Mouse (Mus musculus) left cerebral cortex, adult 9 months (tissue): ENCODE data around the gene Cyp27a1.

Experiments
- DNase-seq, 2 experiments: peaks; one replicate each; pipeline ENCODE4 v3.0.0; 2022; ENCODE audit warnings: low spot score in 2 of 2

Cyp27a1 gene

DNA sequence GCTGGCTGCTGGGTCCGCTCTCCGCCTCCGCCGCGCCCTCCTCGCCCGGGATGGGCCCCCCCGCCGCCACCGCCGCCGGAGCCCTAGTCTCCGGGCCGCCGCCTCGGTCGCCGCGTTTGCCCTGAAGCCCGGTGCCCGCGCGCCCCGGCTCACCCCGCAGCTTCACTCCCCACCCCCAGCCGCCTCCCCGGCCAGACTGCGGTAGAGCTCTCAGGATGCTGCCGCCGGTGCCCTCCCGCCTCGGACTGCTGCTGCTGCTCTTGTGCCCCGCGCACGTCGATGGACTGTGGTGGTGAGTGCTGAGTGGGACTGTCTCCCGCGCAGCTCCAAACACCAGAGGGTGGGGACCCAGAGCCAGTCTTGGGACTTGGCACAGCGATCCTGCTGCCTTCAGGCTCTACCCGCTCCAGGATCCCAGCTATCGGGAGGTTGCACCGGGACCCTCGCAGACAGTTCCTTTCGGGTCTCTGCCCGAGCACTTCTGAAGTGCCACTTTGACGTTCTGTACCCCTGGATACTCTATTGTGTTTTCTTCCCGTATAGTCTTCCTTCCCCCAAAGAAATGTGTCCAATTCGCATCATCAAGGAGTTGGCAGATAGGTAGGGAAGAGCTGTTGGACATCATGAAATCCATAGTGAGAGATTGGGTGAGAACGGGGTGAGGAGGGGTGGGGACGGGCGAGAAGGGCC is 58.7 kb downstream of the Cyp27a1 start:
- no peak for DNase-seq

- peak in 1 of 2 experiments; percentile 48 for DNase-seq
Measured at GRCm38 (mm10) chr1:74773136-74773535, 59.8 kb downstream of the Cyp27a1 start.

DNA sequence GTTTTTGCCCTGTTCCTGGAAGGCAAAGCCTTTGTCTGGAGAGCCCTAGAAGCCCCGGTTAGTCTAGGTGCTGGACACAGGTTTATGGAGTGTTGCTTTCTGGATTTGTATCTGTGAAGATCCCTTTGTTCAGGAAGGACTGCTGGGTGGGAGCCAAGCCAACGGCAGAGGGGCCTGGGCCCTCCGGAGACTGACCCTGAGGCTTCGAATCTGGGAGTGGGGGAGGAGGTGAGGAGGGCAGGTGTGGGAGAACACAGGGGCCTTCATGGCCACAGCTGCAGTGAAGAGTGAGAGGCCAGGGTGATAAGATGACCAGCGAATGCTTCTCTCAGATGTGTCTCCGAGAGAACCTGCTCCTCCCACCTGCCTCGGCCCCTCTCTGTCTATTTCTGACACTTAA is 60.7 kb downstream of the Cyp27a1 start:
- no peak for DNase-seq

- DNase-seq: no peak
Measured at GRCm38 (mm10) chr1:74775816-74776215, 62.4 kb downstream of the Cyp27a1 start.

GRCm38 (mm10) chr1:74778934-74779486 is 65.6 kb downstream of the Cyp27a1 start:
- DNase-seq: no peak

GRCm38 (mm10) chr1:74782045-74782444 is 68.7 kb downstream of the Cyp27a1 start:
- DNase-seq: no peak

- DNase-seq: no peak
Measured at GRCm38 (mm10) chr1:74783554-74783953, 70.2 kb downstream of the Cyp27a1 start.

DNA sequence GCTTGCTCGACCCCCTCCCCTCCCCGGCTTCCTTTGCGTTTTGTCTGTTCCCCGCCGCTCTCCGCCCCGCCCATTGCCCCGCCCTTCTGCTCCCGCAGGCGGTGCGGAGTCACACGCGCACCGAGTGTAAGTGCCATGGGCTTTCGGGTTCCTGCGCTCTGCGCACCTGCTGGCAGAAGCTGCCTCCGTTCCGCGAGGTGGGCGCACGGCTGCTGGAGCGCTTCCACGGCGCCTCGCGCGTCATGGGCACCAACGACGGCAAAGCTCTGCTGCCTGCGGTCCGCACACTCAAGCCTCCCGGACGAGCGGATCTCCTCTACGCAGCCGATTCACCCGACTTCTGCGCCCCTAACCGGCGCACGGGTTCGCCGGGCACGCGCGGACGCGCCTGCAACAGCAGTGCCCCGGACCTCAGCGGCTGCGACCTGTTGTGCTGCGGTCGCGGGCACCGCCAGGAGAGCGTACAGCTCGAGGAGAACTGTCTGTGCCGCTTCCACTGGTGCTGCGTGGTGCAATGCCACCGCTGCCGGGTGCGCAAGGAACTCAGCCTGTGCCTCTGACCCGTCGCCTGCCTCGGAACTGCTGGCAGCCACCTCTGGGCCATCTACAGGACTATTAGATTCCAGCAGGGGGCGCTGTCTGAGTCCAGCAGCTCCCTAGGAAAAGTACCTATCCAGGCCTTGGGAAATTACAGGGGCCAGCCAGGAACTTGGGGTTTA is 70.8 kb downstream of the Cyp27a1 start:
- peak in 1 of 2 experiments; percentile 50 for DNase-seq
